Mouse (Mus musculus): ENCODE data around the gene BB287469.
"Not testable (repeated sequence)": the region's sequence is repeated elsewhere in the genome, so short reads cannot be mapped to it uniquely, and the experiment has no call there.

DNA sequence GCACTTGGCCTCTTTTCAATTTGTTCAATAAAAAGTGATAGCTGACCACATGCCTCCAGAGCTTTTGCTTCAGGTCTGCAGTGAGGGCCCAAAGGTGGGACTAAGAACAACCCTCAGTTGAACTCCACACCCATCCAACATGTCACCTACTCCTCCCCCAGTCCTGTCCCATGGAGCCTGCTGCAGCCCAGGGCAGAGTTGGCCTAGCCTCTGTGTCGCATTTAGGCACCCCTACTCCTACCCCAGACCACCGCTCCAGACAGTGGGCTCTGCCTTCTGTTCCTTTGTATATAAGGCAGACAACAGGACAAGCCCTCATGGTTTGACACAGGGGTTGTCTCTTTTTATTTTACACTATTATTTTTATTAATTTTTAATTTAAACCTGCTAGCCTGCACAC is 47.7 kb downstream of the BB287469 start:
- TF ChIP-seq EP300 (IDR thresholded peaks at IDR 0.05; ENCODE audit: insufficient read depth, low read depth, low read length); CTCF (IDR thresholded peaks at IDR 0.05); POLR2A (IDR thresholded peaks at IDR 0.05; ENCODE audit: insufficient read depth, low read depth, low read length): not testable (repeated sequence)

Data from heart, adult 2 months (tissue).